Mouse (Mus musculus): Measurements from ENCODE around the gene Slc6a6. TPM values are rescaled to one million over a fixed set of nuclear protein-coding genes. Genes with fewer than 3 reads are reported as not detected.

Gene Slc6a6
- polyA plus RNA-seq, 1 experiment from 2014 or later = 49.5 TPM

GRCm38 (mm10) chr6:91742995-91743394, 59.1 kb downstream of the Slc6a6 start:
- Histone ChIP-seq H3K27me3 (ENCODE audit: low read depth, poor library complexity, severe bottlenecking) (no peaks in the 10 kb centered on the region), H3K36me3 (peaks cover 85% of the 10 kb centered on the region), H3K9me3 (replicated peaks) (no peaks in the 10 kb centered on the region), H3K27ac (replicated peaks) (no peak overlapping the region), H3K4me1 (peaks cover 14% of the 10 kb centered on the region), H3K4me3 (no peak overlapping the region)
- 85% methylated on average over 8 of the region's 8 CpGs for WGBS
- DNase-seq (ENCODE audit: low spot score) = no peak

- Histone ChIP-seq H3K9me3 (replicated peaks) (0 out of 2 replicates have a peak, but pooled peaks cover 3% of the 10 kb centered on the region), H3K4me3 (no peak overlapping the region), H3K27ac (replicated peaks) (peak overlapping the region; percentile 46; the same call in 1 of the 2 replicates), H3K36me3 (peaks cover 85% of the 10 kb centered on the region), H3K4me1 (peaks cover 5% of the 10 kb centered on the region), H3K27me3 (ENCODE audit: low read depth, poor library complexity, severe bottlenecking) (no peaks in the 10 kb centered on the region)
- 62% methylated on average over 4 of the region's 4 CpGs for WGBS
- no peak for DNase-seq (ENCODE audit: low spot score)
Measured at GRCm38 (mm10) chr6:91743886-91744285, 60.0 kb downstream of the Slc6a6 start.

- 85% methylated on average over 3 of the region's 3 CpGs for WGBS
- H3K4me3 ChIP-seq = no peak overlapping the region
- H3K4me1 ChIP-seq = peaks cover 5% of the 10 kb centered on the region; the same call in 1 of the 2 replicates
- H3K27me3 ChIP-seq (ENCODE audit: low read depth, poor library complexity, severe bottlenecking) = no peaks in the 10 kb centered on the region
- H3K36me3 ChIP-seq = peaks cover 85% of the 10 kb centered on the region
- 0 out of 2 replicates have a peak, but pooled peaks cover 7% of the 10 kb centered on the region for H3K9me3 ChIP-seq (replicated peaks)
- DNase-seq (ENCODE audit: low spot score) = no peak
- no peak overlapping the region for H3K27ac ChIP-seq (replicated peaks)
Measured at GRCm38 (mm10) chr6:91745246-91745645, 61.4 kb downstream of the Slc6a6 start.

GRCm38 (mm10) chr6:91745947-91746582, 62.2 kb downstream of the Slc6a6 start:
- H3K9me3 ChIP-seq (replicated peaks) = 0 out of 2 replicates have a peak, but pooled peaks cover 7% of the 10 kb centered on the region
- peaks cover 5% of the 10 kb centered on the region; the same call in 1 of the 2 replicates for H3K4me1 ChIP-seq
- DNase-seq (ENCODE audit: low spot score) = no peak
- no peaks in the 10 kb centered on the region for H3K27me3 ChIP-seq (ENCODE audit: low read depth, poor library complexity, severe bottlenecking)
- no peak overlapping the region for H3K27ac ChIP-seq (replicated peaks)
- WGBS = 72% methylated on average over 7 of the region's 7 CpGs
- H3K36me3 ChIP-seq = peaks cover 86% of the 10 kb centered on the region
- no peak overlapping the region for H3K4me3 ChIP-seq

GRCm38 (mm10) chr6:91746776-91747175, 62.9 kb downstream of the Slc6a6 start:
- Histone ChIP-seq H3K36me3 (peaks cover 87% of the 10 kb centered on the region), H3K27ac (replicated peaks) (no peak overlapping the region), H3K27me3 (ENCODE audit: low read depth, poor library complexity, severe bottlenecking) (no peaks in the 10 kb centered on the region), H3K4me1 (peaks cover 5% of the 10 kb centered on the region; the same call in 1 of the 2 replicates), H3K4me3 (no peak overlapping the region), H3K9me3 (replicated peaks) (0 out of 2 replicates have a peak, but pooled peaks cover 7% of the 10 kb centered on the region)
- no peak for DNase-seq (ENCODE audit: low spot score)
- WGBS = 79% methylated on average over 5 of the region's 5 CpGs

- DNase-seq (ENCODE audit: low spot score) = no peak
Measured at GRCm38 (mm10) chr6:91750976-91751375, 67.1 kb downstream of the Slc6a6 start.

GRCm38 (mm10) chr6:91752884-91753283, 69.0 kb downstream of the Slc6a6 start:
- no peak for DNase-seq (ENCODE audit: low spot score)
- 61% methylated on average over 8 of the region's 8 CpGs for WGBS
- Histone ChIP-seq H3K4me3 (no peak overlapping the region), H3K4me1 (peaks cover 23% of the 10 kb centered on the region), H3K9me3 (replicated peaks) (0 out of 2 replicates have a peak, but pooled peaks cover 7% of the 10 kb centered on the region), H3K27ac (replicated peaks) (peak overlapping the region; percentile 47; the same call in 1 of the 2 replicates), H3K36me3 (peaks cover 87% of the 10 kb centered on the region), H3K27me3 (ENCODE audit: low read depth, poor library complexity, severe bottlenecking) (no peaks in the 10 kb centered on the region)

More at GRCm38 (mm10) chr6:91750976-91751375, 67.1 kb downstream of the Slc6a6 start:
- 79% methylated on average over 3 of the region's 3 CpGs for WGBS
- Histone ChIP-seq H3K4me1 (peaks cover 23% of the 10 kb centered on the region), H3K27ac (replicated peaks) (no peak overlapping the region), H3K27me3 (ENCODE audit: low read depth, poor library complexity, severe bottlenecking) (no peaks in the 10 kb centered on the region), H3K4me3 (no peak overlapping the region), H3K9me3 (replicated peaks) (0 out of 2 replicates have a peak, but pooled peaks cover 7% of the 10 kb centered on the region), H3K36me3 (peaks cover 85% of the 10 kb centered on the region)

GRCm38 (mm10) chr6:91754098-91754497, 70.2 kb downstream of the Slc6a6 start:
- H3K4me3 ChIP-seq = no peak overlapping the region
- no peak for DNase-seq (ENCODE audit: low spot score)
- 0 out of 2 replicates have a peak, but pooled peaks cover 1% of the 10 kb centered on the region for H3K9me3 ChIP-seq (replicated peaks)
- H3K27me3 ChIP-seq (ENCODE audit: low read depth, poor library complexity, severe bottlenecking) = no peaks in the 10 kb centered on the region
- H3K4me1 ChIP-seq = peaks cover 23% of the 10 kb centered on the region
- H3K27ac ChIP-seq (replicated peaks) = peak overlapping the region; percentile 40
- H3K36me3 ChIP-seq = peaks cover 82% of the 10 kb centered on the region
- 60% methylated on average over 6 of the region's 6 CpGs for WGBS

GRCm38 (mm10) chr6:91754845-91755244, 71.0 kb downstream of the Slc6a6 start:
- WGBS = 87% methylated on average over 12 of the region's 12 CpGs
- Histone ChIP-seq H3K27me3 (ENCODE audit: low read depth, poor library complexity, severe bottlenecking) (no peaks in the 10 kb centered on the region), H3K4me1 (peaks cover 23% of the 10 kb centered on the region), H3K9me3 (replicated peaks) (no peaks in the 10 kb centered on the region), H3K36me3 (peaks cover 79% of the 10 kb centered on the region), H3K27ac (replicated peaks) (no peak overlapping the region), H3K4me3 (no peak overlapping the region)
- DNase-seq (ENCODE audit: low spot score) = no peak

GRCm38 (mm10) chr6:91762051-91762742, 78.3 kb downstream of the Slc6a6 start:
- DNase-seq (ENCODE audit: low spot score) = no peak
- H3K36me3 ChIP-seq = peaks cover 19% of the 10 kb centered on the region
- H3K27ac ChIP-seq (replicated peaks) = no peak overlapping the region
- H3K4me1 ChIP-seq = no peaks in the 10 kb centered on the region
- no peaks in the 10 kb centered on the region for H3K27me3 ChIP-seq (ENCODE audit: low read depth, poor library complexity, severe bottlenecking)
- H3K9me3 ChIP-seq (replicated peaks) = no peaks in the 10 kb centered on the region
- WGBS = 86% methylated on average over 9 of the region's 9 CpGs
- H3K4me3 ChIP-seq = no peak overlapping the region

GRCm38 (mm10) chr6:91767550-91767949, 83.7 kb downstream of the Slc6a6 start:
- Histone ChIP-seq H3K36me3 (no peaks in the 10 kb centered on the region; the same call in 1 of the 2 replicates), H3K27ac (replicated peaks) (no peak overlapping the region), H3K9me3 (replicated peaks) (peaks cover 5% of the 10 kb centered on the region), H3K4me1 (no peaks in the 10 kb centered on the region), H3K4me3 (no peak overlapping the region), H3K27me3 (ENCODE audit: low read depth, poor library complexity, severe bottlenecking) (no peaks in the 10 kb centered on the region)
- 91% methylated on average over 8 of the region's 8 CpGs for WGBS
- DNase-seq (ENCODE audit: low spot score) = no peak

GRCm38 (mm10) chr6:91773951-91774350, 90.1 kb downstream of the Slc6a6 start:
- 0 out of 2 replicates have a peak, but pooled peaks cover 2% of the 10 kb centered on the region for H3K4me1 ChIP-seq
- no peak overlapping the region; the same call in 1 of the 2 replicates for H3K27ac ChIP-seq (replicated peaks)
- peaks cover 5% of the 10 kb centered on the region for H3K9me3 ChIP-seq (replicated peaks)
- no peaks in the 10 kb centered on the region for H3K27me3 ChIP-seq (ENCODE audit: low read depth, poor library complexity, severe bottlenecking)
- H3K36me3 ChIP-seq = no peaks in the 10 kb centered on the region; the same call in 1 of the 2 replicates
- WGBS = 79% methylated on average over 5 of the region's 5 CpGs
- no peak overlapping the region for H3K4me3 ChIP-seq
- DNase-seq (ENCODE audit: low spot score) = no peak

GRCm38 (mm10) chr6:91776543-91776942, 92.7 kb downstream of the Slc6a6 start:
- Histone ChIP-seq H3K9me3 (replicated peaks) (no peaks in the 10 kb centered on the region), H3K4me1 (0 out of 2 replicates have a peak, but pooled peaks cover 2% of the 10 kb centered on the region), H3K27me3 (ENCODE audit: low read depth, poor library complexity, severe bottlenecking) (no peaks in the 10 kb centered on the region), H3K36me3 (no peaks in the 10 kb centered on the region; the same call in 1 of the 2 replicates), H3K4me3 (no peak overlapping the region), H3K27ac (replicated peaks) (no peak overlapping the region)
- peak; percentile 78 for DNase-seq (ENCODE audit: low spot score)
- 17% methylated on average over 9 of the region's 9 CpGs for whole genome bisulfite sequencing

Measured in midbrain, embryonic 10.5 days (tissue).